Mouse (Mus musculus): ENCODE measurements around the gene Syce3.

Gene Syce3

DNA sequence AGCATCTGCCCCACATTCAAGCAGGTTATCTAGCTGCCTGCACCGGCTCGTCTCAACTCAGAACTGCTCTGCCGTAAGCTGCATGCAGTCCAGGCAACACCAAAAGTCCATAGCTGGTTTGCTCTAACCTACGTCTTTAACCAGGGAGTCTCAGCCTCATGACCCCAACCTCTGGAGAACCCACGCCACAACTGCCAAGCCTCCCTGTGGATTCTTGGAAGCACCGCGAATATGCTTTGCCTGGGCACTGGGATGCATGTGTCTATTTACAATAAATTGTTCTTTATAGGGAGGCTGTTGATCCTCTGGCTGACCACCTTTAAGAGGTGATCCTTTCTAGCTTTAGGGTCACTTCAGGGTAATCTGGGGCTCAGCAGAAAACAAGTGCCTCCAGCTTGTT lies 37.8 kb downstream of the Syce3 start:
- DNase-seq: no peak

DNA sequence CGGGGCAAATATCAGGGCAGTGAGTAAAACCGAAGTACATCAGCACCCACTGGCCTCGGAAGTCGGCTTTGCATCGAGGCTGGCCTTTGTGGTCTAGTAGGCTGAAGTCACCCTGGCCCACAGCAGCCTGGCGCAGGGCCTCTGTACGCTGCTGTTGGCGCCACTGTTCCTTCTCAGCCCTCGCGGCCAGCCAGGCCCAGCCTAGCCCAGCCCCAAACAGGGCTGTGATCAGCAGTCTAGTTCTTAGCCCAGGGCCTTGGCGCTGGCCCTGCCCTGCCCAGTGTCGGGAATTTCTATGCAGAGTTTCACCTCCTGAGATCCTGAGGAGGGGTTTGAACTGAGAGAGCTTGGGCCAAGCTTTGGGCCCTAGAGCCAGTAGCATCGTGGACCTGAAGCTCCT lies 38.2 kb downstream of the Syce3 start:
- no peak for DNase-seq

DNA sequence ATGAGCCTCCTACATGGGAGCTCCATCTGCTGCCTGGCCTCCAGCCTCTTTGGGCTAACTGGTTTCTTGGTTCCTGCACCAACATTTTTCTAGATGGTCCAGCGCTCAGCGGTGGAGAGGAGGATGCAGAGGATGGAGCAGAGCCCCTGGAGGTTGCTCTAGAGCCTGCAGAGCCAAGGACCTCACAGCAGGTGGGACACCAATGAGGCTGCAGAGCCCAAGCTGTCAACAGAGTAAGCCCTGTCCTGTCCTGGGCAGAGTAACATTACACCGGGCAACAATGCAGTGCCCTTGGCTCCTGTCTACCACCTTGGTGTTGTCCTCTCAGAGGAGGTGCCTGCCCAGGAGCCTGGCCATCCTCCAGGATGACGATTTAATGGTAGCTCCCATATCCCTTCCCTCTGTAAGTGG lies 45.2 kb downstream of the Syce3 start:
- no peak for DNase-seq

DNA sequence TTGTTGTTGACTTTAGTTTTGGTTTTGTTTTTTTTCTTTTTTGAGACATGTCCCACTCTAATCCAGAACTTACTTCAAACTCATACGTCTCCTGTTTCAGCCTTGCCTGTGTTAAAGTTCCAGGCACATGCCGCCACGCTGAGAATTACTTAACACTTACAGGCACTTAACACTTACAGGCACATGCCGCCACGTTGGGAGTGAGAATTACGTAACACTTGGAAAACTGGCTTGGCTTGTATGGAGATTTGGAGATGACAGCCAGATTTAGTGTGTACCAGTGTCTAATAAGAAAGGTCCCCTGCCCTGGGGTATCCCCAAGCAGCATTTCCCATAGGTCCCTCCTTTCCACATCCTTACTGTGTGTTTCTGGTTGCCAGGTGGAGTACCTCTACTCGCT lies 47.3 kb downstream of the Syce3 start:
- DNase-seq: no peak

DNA sequence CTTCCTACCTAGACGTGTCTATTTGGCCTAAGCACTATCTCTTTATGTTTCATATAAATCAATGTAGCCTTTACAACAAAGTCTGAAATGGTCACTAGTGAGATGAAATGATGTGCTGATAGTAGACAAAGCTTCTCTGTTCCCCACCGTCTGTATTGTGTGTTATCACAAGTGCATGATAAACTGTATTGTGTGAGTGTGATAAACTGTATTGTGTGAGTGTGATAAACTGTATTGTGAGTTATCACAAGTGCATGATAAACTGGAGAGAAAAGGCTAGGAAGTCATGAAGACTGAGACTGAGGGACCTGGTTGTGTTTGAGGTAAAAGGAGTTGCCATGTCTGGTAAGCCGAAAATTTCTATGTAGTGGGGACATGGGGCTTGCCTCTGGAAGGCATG lies 51.5 kb downstream of the Syce3 start:
- no peak for DNase-seq

DNA sequence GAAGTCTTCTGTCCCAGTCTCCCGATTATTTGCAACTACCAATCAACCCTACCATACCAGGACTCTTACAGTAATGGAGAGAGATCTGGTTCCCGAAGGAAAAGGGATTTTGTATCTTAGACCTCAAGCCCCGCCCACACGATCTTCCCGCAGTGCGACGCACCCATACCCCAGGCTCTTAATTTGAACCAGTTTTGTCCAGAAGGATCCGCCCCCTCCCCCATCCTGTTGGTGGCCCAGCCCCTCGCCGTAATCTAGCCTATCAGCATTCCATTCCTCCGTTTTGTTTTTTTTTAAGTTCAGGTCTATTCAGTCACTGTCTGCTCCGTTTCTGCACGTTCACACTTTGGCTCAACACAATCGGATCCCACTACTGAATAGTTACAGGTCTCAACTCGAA lies 53.9 kb downstream of the Syce3 start:
- peak; percentile 44 to 58 for DNase-seq

DNA sequence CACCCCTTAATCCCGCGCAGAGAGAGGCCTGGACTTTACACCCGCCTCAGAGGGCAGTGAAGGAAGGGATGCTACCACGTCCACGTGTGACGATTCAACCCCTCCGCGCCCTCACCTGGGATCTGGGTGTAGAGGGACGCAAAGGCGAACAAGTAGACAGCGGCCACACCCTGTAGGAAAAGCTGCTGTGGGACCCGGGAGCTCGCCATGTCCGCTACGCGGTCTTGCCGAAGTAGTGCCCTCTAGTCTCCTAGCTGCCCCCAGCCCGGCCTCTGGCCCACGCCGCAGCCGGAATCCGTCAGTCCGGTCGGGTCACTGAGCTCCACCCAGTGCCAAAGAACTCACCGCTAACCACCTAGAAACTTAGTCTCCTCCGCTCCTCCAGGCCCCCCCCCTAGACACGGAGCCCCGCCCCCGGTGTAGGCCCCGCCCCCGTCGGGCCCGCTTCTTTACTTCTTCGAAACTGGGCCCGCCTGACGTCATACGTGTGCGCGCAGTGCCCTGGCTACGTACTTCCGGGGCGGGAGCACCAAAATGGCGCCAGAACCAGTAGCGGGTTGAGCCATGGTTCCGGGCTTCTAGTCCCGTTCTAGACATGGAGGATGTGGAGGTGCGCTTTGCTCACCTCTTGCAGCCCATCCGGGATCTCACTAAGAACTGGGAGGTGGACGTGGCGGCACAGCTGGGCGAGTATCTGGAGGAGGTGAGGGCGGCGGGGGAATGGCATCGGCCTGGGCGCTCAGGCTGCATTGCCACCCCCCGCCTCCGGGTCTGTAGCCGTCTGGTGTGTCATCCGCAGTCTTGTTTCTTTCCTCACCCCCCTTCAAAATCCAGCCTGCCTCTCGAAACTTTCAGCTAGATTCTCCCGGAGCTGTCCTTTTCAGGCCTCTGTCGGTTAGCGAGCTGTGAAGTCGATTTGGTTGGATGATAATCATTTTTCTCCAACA lies 54.8 kb downstream of the Syce3 start, which contains the start of the genes Lmf2 and Ncaph2:
TSS of gene Lmf2 (minus strand) at position 419 of the 947 bp plus-strand sequence.
TSS of gene Ncaph2 (plus strand) at position 479 of the 947 bp plus-strand sequence.
- peak; percentile 91 to 96 for DNase-seq

DNA sequence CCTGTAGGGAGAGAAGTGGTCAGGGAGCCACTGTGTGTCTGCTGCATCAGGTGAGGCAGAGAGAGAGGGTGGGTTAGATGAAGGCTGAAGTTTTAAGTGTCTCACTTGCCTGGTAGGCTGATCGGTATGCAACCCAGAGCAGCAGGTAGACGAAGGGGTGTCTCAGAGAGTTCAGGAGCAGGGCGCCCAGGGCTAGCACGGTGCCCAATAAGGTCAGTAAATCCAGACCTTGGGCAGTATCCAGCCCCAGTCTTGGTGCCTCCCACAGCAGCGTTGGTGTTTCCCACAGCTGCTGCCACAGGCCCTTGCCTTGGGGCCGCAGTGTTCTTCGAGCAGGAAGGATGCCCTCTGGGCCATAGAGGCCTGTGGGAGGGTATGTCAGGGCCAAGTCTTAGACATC lies 55.8 kb downstream of the Syce3 start:
- DNase-seq: no peak

DNA sequence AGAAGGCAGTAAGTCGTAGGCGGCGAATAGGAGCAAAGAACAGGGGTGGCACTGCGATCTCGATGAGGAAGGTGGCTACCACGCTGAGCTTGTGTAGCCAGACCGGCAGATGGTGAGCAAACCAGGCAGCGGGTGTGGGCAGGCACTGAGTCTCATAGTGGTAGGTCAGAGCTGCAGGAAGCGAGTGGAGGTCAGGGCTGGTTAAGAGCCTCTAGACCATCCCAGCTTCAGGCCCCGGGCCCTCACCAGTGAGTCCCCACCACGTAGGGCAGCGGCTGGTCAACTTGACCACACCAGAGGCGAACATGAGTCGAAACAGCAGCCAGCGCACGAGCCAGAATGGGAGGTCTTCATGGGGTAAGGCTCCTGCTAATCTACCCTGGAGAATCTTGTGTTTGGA lies 56.5 kb downstream of the Syce3 start:
- DNase-seq: no peak

DNA sequence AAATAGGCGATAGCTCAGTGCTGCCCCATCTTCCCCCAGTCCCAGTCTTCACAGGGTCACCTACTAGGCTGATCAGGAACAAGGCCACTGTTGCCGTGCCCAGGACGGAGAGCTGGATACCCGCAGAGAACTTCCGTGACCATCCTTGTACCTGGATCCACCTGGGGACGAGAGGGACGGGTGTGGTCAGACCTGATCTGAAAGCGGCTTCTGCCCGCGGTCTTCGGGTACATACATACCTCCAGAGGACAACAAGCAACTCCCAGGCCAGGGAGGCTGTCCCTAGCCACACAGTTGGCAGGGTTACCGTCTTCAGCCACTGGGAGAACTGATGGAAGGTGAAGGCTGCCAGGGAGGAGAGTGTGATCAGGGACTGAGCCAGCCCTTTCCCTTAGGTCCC lies 57.5 kb downstream of the Syce3 start:
- no peak for DNase-seq

DNA sequence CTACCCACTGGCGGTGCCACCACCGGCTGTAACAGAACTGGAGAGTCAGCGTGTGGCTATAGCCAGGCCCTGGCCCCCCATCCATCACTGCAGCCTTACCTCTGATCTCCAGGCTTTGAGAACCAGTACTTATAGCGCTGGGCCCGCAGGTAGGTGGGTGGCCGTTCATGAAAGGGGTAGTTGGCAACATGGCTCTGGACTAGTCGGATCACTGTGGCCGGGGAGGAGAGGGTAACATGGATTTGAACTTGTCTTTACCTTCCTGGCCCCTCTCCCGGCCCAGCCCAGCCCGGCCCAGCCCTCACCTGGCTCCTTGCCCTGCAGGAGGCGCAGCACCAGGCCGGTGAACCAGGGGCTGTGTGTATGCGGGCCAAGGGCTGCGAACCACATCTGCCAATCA lies 58.2 kb downstream of the Syce3 start:
- DNase-seq: no peak

DNA sequence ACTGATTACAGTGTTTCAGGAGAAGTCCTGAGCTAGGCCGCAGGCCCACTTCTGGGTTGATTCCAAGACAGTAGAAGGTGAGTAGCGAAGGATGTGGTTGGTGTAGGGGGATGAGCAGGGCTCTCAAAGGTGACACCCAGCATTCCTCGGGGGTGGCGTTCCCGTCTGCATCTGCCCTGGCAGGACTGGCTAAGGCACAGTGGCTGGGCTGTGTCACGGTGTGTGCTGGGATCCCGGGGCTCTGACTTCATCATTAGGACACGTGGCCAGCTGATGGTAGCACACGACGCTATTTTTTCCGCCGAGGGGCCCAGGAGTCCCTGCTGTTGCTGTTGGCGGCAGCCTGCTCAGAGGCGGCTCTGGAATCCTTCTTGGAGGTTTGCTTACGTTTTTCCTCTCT lies 59.0 kb downstream of the Syce3 start:
- no peak for DNase-seq

DNA sequence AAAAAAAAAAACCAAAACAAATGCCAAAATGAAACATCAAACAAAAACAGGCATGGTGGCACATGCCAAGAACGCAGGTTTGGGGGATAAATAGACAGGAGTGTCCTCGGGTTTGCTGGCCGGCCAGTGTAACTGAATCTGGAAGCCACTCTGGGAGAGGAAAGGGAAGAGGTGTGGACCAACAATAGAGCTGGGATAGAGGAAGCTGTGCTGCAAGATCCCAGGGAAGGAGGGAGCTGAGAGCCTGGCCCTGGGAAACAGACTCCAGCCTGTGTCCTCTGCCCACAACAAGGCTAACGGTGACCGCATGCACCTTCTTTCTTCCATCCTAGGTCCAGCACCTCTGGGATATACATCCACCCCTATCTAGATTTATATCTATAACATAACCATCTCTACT lies 59.9 kb downstream of the Syce3 start:
- no peak for DNase-seq

DNA sequence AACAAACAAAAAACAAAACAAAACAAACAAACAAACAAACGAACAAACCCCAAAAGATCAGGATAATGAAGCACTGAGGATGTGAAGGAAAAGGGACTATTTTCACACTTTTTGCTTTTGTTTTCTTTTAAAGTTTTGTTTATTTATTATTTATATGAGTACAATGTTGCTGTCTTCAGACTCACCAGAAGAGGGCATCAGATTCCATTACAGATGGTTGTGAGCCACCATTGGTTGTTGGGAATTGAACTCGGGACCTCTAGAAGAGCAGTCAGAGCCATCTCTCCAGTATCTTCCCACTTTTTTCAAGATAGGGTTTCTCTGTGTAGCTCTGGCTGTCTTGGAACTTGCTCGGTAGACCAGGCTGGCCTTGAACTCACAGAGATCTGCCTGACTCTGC lies 67.0 kb downstream of the Syce3 start:
- DNase-seq: no peak

DNA sequence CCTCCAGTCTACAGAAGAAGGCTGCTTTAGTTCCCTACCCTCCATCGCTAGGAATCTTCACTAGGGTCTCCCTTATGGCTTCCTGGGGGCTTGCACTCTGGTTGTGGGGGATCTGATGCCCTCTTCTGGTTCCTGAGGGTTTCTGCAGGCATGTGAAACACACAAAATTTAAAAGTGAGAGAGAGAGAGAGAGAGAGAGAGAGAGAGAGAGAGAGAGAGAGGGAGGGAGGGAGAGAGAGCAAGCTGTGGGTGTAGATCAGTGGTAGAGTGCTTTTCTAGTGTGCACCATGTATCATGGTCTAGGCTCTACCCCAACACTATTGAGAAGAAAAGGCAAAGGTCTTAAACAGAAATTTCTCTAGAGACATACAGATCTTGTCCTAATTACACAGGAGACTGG lies 68.6 kb downstream of the Syce3 start:
- DNase-seq: no peak
